Mouse (Mus musculus) testis, adult 2 months (tissue): ENCODE results near the gene Spata31d1c.

Experiments used
- CTCF ChIP-seq: fragments of 200-500 bp; IDR thresholded peaks from 2 replicates; pipeline ENCODE4 v1.5.1; 2012; ENCODE audit warnings: low read depth, mild to moderate bottlenecking, inconsistent platforms, low read length, moderate library complexity; ENCODE audit not compliant: control insufficient read depth, insufficient read depth, insufficient replicate concordance
- POLR2A ChIP-seq: fragments of 200-500 bp; IDR thresholded peaks from 2 replicates; pipeline ENCODE4 v1.6.1; 2012; ENCODE audit warnings: low read depth, mild to moderate bottlenecking, inconsistent platforms, low read length, moderate library complexity; ENCODE audit not compliant: control insufficient read depth

- no peak for TF ChIP-seq CTCF
- TF ChIP-seq POLR2A: no peak
Observed at GRCm38 (mm10) chr13:65035057-65035456, 2.2 kb downstream of the Spata31d1c start.
